Mouse (Mus musculus) embryonic fibroblast, embryonic 13.5 days (primary cell): Measurements from ENCODE around the gene Tle4.

Experiments
- CTCF ChIP-seq: IDR thresholded peaks from 2 replicates; pipeline ENCODE4 v1.5.1; 2011; ENCODE audit warnings: mild to moderate bottlenecking, control low read depth, low read length, moderate library complexity, borderline replicate concordance; ENCODE audit not compliant: insufficient read depth
- POLR2A ChIP-seq: IDR thresholded peaks from 2 replicates; pipeline ENCODE4 v1.6.1; 2011; ENCODE audit warnings: low read depth, mild to moderate bottlenecking, control low read depth, low read length, moderate library complexity

GRCm38 (mm10) chr19:14586171-14586570 is 11.7 kb downstream of the Tle4 start:
- TF ChIP-seq CTCF, result no peak
- TF ChIP-seq POLR2A, result no peak
